Mouse (Mus musculus) gastrocnemius, postnatal 14 days (tissue): Measurements from ENCODE around the gene Rdh16f1. TPM values are rescaled to one million over a fixed set of nuclear protein-coding genes. Genes with fewer than 3 reads are reported as not detected.
"Not testable (repeated sequence)": the region's sequence is repeated elsewhere in the genome, so short reads cannot be mapped to it uniquely, and the experiment has no call there.

Source experiments
- DNase-seq: peaks from one replicate; pipeline ENCODE4 v3.0.0; 2021; ENCODE audit warnings: mixed read lengths
- intact Hi-C: fragments of 180-260 bp; cut with DNase I; formaldehyde crosslinking; loops from one replicate; pipeline ENCODE4 v1.15.1; 2025; ENCODE audit warnings: low total_unique reads
- total RNA-seq, 2 experiments: library from RNA; stranded (reverse); gene quantifications; 2 replicates each; pipeline ENCODE4 v1.2.3; 2021

Gene Rdh16f1
- total RNA-seq, 2 experiments from 2014 or later: 0.24 to 0.51 TPM

GRCm38 (mm10) chr10:127744661-127745060, 14.9 kb upstream of the Rdh16f1 start:
- intact Hi-C loops: loop anchor here (5.0 kb wide), 1 partner anchor 188 kb away; no protein-coding TSS in a partner anchor
- DNase-seq: peak; percentile 42

GRCm38 (mm10) chr10:127745886-127746285, 13.7 kb upstream of the Rdh16f1 start:
- DNase-seq: no peak
- intact Hi-C loops: loop anchor here (5.0 kb wide), 1 partner anchor 186 kb away; no protein-coding TSS in a partner anchor

DNA sequence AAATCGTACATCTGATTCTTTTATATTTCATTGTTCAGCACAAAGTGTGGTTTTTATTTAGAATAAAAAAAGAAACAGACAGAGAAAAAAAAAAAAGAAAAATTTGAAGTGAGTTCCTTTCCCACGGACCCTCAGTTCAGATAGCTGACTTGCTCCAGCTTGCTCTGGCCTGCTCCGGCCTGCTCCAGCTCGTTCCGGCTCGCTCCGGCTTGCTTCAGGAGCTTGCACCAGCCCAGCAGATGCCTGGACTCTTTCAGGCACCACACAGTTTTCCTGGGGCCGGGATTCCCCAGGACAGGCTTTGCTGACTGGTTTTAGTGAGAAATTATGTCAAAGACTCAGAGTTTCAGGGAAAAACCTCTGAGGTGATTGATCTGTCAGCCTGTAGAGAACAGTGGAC, 12.3 kb upstream of the Rdh16f1 start:
- no peak for DNase-seq
- intact Hi-C loops: loop anchor here (5.0 kb wide), 1 partner anchor 185 kb away; no protein-coding TSS in a partner anchor

DNA sequence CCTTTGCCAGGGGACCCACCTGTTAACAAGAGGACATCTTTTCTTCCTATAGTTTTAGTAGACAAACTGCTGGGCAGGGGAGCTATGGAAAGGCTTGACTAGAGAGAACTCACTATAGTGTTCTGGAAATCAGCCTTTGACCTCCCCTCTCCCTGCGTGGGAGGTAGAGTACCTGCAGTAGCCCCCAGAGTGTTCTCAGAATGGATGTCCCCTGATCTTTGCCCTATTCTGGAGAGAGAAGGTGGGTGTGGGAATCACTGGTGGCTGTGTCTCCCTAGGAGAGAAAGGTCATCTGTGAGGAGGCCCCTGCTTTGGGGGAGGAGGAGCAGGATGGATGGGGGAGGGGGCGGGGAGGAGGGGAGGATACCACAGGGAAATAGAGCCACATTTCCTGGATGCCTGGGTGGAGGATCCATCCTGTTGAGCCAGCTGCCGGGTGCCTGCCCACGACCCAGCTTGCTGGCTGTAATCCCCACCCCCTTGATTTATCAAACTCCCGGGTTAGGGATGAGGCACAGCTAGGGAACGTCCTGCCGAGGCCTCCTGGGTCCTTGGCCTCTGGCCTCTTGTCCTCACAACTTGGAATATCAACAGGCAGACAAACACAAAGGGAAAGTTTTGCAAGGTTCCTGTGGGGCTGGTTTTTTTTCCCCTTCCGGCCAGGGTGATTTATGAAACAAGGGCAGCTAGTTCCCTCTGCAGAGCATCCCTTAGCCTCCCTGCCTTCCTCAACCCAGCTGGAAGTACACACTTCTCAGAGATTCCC, 10.6 kb upstream of the Rdh16f1 start:
- no peak for DNase-seq
- intact Hi-C loops: loop anchor here (5.0 kb wide), 1 partner anchor 183 kb away; no protein-coding TSS in a partner anchor

DNA sequence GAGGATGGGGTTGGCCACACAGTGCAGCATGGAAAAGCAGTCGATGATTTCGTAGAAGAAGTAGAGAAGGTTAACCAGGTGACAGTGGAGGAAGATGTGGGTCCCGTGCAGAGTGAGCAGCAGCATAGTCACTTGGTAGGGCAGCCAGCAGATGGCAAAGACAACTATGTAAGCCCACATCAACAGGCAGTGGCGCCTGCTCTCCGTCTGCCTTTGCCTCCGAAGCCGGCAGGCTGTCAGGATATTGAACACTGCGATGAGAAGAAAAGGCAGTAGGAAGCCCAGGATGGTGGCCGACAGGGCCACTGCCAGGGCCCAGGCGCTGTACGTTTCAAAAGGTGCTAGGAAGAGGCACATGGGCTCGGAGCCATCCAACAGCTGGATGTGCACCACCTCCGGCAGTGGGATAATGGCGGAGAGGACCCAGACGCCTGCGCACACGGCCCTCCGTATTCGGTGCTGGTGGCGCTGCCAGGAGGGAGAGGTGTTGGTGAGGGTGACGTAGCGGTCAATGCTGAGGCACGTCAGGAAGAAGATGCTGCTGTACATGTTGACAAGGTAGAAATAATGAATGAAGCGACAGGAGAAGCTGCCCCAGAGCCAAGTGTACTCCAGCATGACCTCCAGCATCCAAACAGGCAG, 9.3 kb upstream of the Rdh16f1 start:
- DNase-seq: no peak
- intact Hi-C loops: no loop called here

GRCm38 (mm10) chr10:127751548-127751947, 8.0 kb upstream of the Rdh16f1 start, which contains the start of gene Gpr182:
Gene Gpr182 (minus strand): TSS chr10:127751732.
- DNase-seq: no peak
- intact Hi-C loops: no loop called here

GRCm38 (mm10) chr10:127754566-127755166, 4.9 kb upstream of the Rdh16f1 start:
- intact Hi-C loops: no loop called here
- no peak for DNase-seq

- intact Hi-C loops: no loop called here
- no peak for DNase-seq
These were observed 4.3 kb upstream of the Rdh16f1 start for GRCm38 (mm10) chr10:127755246-127755645.

- no peak for DNase-seq
- intact Hi-C loops: no loop called here
These were observed 3.7 kb upstream of the Rdh16f1 start for GRCm38 (mm10) chr10:127755770-127756468.

DNA sequence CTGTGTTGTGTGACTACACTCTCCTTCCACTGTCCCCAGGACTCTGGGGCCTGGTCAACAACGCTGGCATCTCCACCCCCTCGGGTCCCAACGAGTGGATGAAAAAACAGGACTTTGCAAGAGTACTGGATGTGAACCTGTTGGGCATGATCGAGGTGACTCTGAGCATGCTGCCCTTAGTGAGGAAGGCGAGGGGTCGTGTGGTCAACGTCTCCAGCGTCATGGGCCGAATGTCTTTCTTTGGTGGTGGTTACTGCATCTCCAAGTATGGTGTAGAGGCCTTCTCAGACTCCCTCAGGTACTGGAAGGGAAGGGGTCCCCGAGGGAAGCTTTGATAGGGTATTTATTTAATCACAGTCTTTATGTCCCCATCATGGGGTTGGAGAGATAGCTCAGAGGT, 3.3 kb downstream of the Rdh16f1 start:
- DNase-seq, intact Hi-C loops: not testable (repeated sequence)

- intact Hi-C loops: no loop called here
- DNase-seq: no peak
These were observed 4.5 kb downstream of the Rdh16f1 start for GRCm38 (mm10) chr10:127763914-127764680.

DNA sequence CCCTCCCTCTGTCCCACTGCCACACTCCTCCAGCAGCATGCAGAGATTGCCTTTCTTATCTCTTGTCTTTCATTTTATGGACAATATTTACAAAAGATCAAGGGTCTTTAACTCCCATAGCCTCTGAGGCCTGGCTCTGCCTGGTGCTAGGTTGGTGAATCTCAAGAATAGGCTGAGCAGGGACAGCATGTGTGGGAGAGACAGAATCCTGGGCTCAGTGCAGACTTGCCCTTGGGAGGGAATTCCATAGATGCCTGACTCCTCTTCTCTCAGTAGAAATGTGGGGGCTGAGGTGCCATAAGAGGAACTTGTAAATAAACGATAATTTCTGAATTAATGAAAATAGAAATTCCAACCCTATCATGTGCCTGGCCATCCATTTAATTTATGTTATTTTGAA, 7.0 kb downstream of the Rdh16f1 start:
- intact Hi-C loops: no loop called here
- no peak for DNase-seq

GRCm38 (mm10) chr10:127776011-127776410, 16.4 kb downstream of the Rdh16f1 start, which contains the start of gene Rdh9:
Gene Rdh9 (plus strand): TSS chr10:127776386.
- intact Hi-C loops: no loop called here
- DNase-seq: no peak

GRCm38 (mm10) chr10:127782321-127782720, 22.7 kb downstream of the Rdh16f1 start:
- DNase-seq, intact Hi-C loops: not testable (repeated sequence)

GRCm38 (mm10) chr10:127785411-127785810, 25.8 kb downstream of the Rdh16f1 start:
- DNase-seq, intact Hi-C loops: not testable (repeated sequence)

- intact Hi-C loops: no loop called here
- no peak for DNase-seq
These were observed 39.7 kb downstream of the Rdh16f1 start for GRCm38 (mm10) chr10:127799295-127799694.

GRCm38 (mm10) chr10:127800891-127801290, 41.3 kb downstream of the Rdh16f1 start, which contains the start of gene Rdh16:
Gene Rdh16 (plus strand): TSS chr10:127801152.
- no peak for DNase-seq
- intact Hi-C loops: no loop called here

- intact Hi-C loops: no loop called here
These were observed 42.0 kb downstream of the Rdh16f1 start for GRCm38 (mm10) chr10:127801612-127802011.

DNA sequence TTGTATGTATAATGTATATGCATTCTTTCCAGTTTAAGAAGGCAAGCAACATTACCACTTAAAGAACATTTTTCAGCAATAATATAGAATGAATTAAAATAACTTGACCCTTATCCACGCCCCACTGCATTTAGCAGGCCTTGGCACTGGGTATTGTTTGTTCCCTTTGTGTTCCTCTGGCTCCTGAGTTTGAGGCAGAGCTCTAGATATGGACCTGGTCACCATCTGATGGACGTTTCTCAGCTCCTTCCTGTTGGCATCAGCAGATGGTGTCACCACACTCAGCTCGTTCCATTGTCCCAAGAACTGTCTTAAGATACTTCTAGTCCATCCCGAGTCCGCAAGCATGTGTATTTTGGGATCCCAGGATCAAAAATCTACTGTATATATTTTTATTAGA, 42.6 kb downstream of the Rdh16f1 start:
- intact Hi-C loops: no loop called here
- DNase-seq: no peak

More at GRCm38 (mm10) chr10:127801612-127802011, 42.0 kb downstream of the Rdh16f1 start:
- no peak for DNase-seq
